Mouse (Mus musculus) stomach, postnatal 0 days (tissue): ENCODE measurements around the gene Tspan13.

Experiments
- CTCF ChIP-seq: IDR thresholded peaks from 2 replicates; pipeline ENCODE4 v1.5.1; 2016; ENCODE audit warnings: antibody characterized with exemption, low read depth, mild to moderate bottlenecking, moderate library complexity
- EP300 ChIP-seq: optimal IDR thresholded peaks from 2 replicates; pipeline ENCODE3; 2016; ENCODE audit warnings: antibody characterized with exemption

DNA sequence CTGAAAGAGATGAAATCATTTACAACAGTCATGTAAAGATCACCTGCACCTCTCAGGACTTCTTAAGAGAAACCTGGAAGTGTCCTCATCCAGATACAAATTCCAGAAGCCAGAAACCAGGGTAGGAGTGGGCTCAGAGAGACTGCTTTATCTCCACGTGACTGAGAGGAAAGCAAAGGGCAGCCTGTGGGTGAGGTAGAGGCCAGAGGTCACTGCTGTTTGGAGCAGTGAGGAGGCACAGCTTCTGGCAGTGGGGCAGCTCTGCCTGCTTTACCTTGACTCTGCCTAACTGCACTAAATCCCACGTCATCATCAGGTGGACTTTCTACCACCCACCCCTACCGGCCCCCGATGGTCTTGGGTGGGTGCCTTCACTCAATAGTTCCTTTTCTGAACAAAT lies 37.6 kb downstream of the Tspan13 start:
- TF ChIP-seq EP300, result no peak
- no peak for TF ChIP-seq CTCF
